Mouse (Mus musculus): ENCODE data around the gene Rbfox1.

- TF ChIP-seq CTCF (IDR thresholded peaks at IDR 0.05; ENCODE audit: low read depth, low read length) (no peak), POLR2A (IDR thresholded peaks at IDR 0.05; ENCODE audit: extremely low read depth, insufficient read depth, low read length) (no peak)
These were observed 212.3 kb downstream of the Rbfox1 start for GRCm38 (mm10) chr16:6097244-6098040.
